Mouse (Mus musculus) retina, adult 2 months (tissue): Measurements from ENCODE around the gene Fgf5.

ENCODE experiments used
- DNase-seq: peaks from one replicate; pipeline ENCODE4 v3.0.0-alpha.2; 2012; ENCODE audit warnings: low read depth, low spot score

The Fgf5 gene

DNA sequence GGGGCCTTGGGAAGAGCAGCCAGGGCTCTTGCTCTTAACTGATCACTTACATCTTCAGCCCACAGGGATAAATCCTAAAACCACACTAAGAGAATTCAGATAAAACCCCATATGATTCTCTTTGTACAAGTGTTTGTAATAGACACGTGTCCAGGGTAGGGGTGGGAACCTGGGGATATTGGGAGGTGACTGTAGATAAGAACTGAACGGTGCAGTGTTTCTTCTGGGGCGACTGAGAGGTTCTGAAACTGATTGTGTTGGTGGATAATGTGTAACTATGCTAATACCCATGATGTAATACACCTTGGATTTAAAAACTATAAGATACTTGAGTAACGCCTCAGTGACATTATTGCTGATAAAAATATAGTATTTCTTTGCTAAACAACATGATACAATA lies 51.7 kb downstream of the Fgf5 start:
- DNase-seq: no peak

DNA sequence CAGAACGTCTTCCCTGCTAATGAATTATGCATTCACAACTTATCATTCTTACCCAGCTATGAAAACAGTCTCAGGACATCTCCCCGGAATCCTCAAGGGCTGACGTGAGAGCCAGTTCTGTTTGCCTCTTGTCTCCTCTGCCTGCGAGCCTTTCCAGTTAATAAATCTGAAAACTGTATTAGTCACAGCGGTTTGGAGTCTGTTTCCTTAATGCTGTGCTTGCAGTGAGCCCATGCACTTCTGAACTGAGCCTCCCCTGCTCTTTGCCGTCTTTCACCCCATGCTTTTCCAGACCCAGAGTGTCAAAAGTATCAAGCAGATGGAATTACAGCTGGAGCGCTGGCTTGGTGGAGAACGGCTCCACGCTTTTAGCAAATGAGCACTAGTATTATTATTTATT lies 52.5 kb downstream of the Fgf5 start:
- DNase-seq: no peak

DNA sequence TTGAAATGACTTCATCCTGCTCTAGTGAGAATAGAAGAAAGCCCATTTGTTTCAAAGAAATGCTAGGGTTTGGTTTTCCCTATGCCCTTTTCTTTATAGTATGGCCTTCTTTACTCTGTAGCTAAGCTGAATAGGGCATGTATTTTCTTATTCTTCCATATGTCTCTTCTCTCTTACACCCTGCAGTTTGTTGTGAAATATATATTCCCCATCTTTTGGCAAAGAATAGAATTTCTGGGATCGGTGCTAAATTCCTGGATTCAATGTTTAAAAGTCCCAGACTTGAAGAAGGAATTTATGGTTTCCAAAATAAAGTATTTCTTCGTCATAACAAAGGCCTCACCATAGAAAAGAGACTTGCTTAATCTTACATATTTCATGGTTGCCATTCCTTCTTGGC lies 72.6 kb downstream of the Fgf5 start:
- DNase-seq: no peak
